Mouse (Mus musculus) Patski (cell line): ENCODE results near the gene Rhebl1. TPM values are rescaled to one million over a fixed set of nuclear protein-coding genes. Genes with fewer than 3 reads are reported as not detected.
"Not testable (repeated sequence)": the region's sequence is repeated elsewhere in the genome, so short reads cannot be mapped to it uniquely, and the experiment has no call there.

ENCODE experiments used
- ATAC-seq: fragments of 100-300 bp; one replicate; pipeline ENCODE4 v1.8.0; 2021
- CTCF ChIA-PET: fragments of 350-600 bp; sonication (Branson Sonifier 250); formaldehyde crosslinking; loops from one replicate; lab custom pipeline; 2022; ENCODE audit warnings: inconsistent platforms; lab: Charles Lee
- POLR2A ChIA-PET: fragments of 350-600 bp; sonication (Branson Sonifier 250); formaldehyde crosslinking; loops from one replicate; lab custom pipeline; 2022; ENCODE audit warnings: antibody characterized with exemption, inconsistent platforms; lab: Charles Lee
- DNase-seq: peaks from one replicate; pipeline ENCODE4 v3.0.0-alpha.2; 2011; ENCODE audit warnings: low read depth, low spot score
- H3K27me3 ChIP-seq: fragments of 371-371 bp; one replicate; pipeline ENCODE4 v1.5.1; 2021
- CTCF ChIP-seq: fragments of 100-300 bp; IDR thresholded peaks from one replicate; pipeline ENCODE4 v1.5.1; 2021
- in situ Hi-C: fragments of 300-500 bp; cut with MboI; formaldehyde crosslinking; loops from 3 replicates; pipeline ENCODE4 v1.11.1; 2018; ENCODE audit warnings: low pct_unique_long_range_greater_than_20kb, mixed read lengths
- polyA plus RNA-seq: library from polyadenylated mRNA; unstranded; gene quantifications from one replicate; pipeline ENCODE4 v1.2.3, GENCODE M21; 2021

The Rhebl1 gene
- polyA plus RNA-seq, result 17.0 TPM

GRCm38 (mm10) chr15:98893940-98894745 lies at the start of gene Rhebl1:
Gene Rhebl1, minus strand, starts transcription at chr15:98894540.
- H3K27me3 ChIP-seq, result no peaks in the 10 kb centered on the region
- ChIA-PET POLR2A (no interaction called here), CTCF (interaction anchor here (0.9 to 1.2 kb wide), 3 partner anchors 14 to 35 kb away, joined by 3 to 4 read pairs (median 3); no protein-coding TSS in a partner anchor)
- no peak for TF ChIP-seq CTCF
- in situ Hi-C loops, result no loop called here
- ATAC-seq (no peak), DNase-seq (no peak)

- ChIA-PET CTCF (interaction anchor here (1.3 to 3.6 kb wide), 2 partner anchors 43 to 50 kb away, joined by 3 to 13 read pairs; no protein-coding TSS in a partner anchor), POLR2A (interaction anchor here (1.7 to 1.9 kb wide), 2 partner anchors 9 kb away, joined by 8 to 9 read pairs; partner anchors contain the start of genes Gm49450 and Tuba1b)
Observed at GRCm38 (mm10) chr15:98943133-98943532, 48.8 kb upstream of the Rhebl1 start.

DNA sequence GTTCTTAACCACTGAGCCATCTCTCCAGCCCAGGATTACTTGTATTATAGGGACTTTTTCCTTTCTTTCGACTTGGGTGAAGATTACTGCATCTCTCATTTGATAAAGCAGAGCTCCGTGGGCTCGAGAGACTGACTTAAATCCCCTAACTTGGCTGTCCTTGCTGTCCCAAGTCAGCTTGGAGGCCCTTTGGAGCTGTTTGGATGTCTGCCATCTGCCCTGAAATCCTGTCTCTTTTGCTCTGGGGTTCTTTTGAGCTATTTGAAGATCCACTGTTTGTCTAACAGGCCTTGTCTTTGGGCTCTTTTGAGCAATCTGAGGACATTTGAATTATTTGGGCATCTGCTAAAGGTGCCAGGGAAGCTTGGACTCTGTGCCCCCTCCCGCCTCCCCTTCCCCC lies 47.7 kb upstream of the Rhebl1 start:
- H3K27me3 ChIP-seq, result no peaks in the 10 kb centered on the region
- DNase-seq (no peak), ATAC-seq (no peak)
- POLR2A ChIA-PET, result interaction anchor here (0.6 to 1.9 kb wide), 4 partner anchors 8 to 67 kb away, joined by 3 to 9 read pairs (median 6); partner anchors contain the start of genes Gm49450 and Tuba1b
- TF ChIP-seq CTCF, result no peak
- CTCF ChIA-PET, result interaction anchor here (1.0 to 3.6 kb wide), 4 partner anchors 13 to 51 kb away, joined by 3 to 13 read pairs (median 4); no protein-coding TSS in a partner anchor
- in situ Hi-C loops, result loop anchor here (5.0 kb wide), 1 partner anchor 50 kb away; no protein-coding TSS in a partner anchor

More at GRCm38 (mm10) chr15:98943133-98943532, 48.8 kb upstream of the Rhebl1 start:
- TF ChIP-seq CTCF, result no peak
- no peak for DNase-seq
- ATAC-seq, result no peak
- in situ Hi-C loops, result loop anchor here (5.0 kb wide), 1 partner anchor 49 kb away; no protein-coding TSS in a partner anchor
- H3K27me3 ChIP-seq, result no peaks in the 10 kb centered on the region

GRCm38 (mm10) chr15:98941539-98941938 lies 47.2 kb upstream of the Rhebl1 start:
- DNase-seq, result peak; percentile 85
- H3K27me3 ChIP-seq, result no peaks in the 10 kb centered on the region
- in situ Hi-C loops, result loop anchor here (5.0 kb wide), 1 partner anchor 51 kb away; no protein-coding TSS in a partner anchor
- ChIA-PET CTCF (interaction anchor here (1.0 to 3.6 kb wide), 4 partner anchors 12 to 52 kb away, joined by 3 to 13 read pairs (median 4); partner anchors contain the start of genes Gm49450 and Tuba1a), POLR2A (interaction anchor here (0.6 to 1.9 kb wide), 4 partner anchors 8 to 53 kb away, joined by 3 to 9 read pairs (median 6); partner anchors contain the start of genes Gm49450 and Tuba1b)
- ATAC-seq, result peak; percentile 84
- TF ChIP-seq CTCF, result no peak

GRCm38 (mm10) chr15:98940816-98941215 lies 46.5 kb upstream of the Rhebl1 start:
- DNase-seq (peak; percentile 68), ATAC-seq (peak; percentile 61)
- ChIA-PET CTCF (interaction anchor here (1.0 to 3.6 kb wide), 3 partner anchors 13 to 52 kb away, joined by 4 to 13 read pairs (median 5); partner anchors contain the start of genes Gm49450 and Tuba1a), POLR2A (interaction anchor here (0.8 kb wide), 1 partner anchor 53 kb away, joined by 3 read pairs; no protein-coding TSS in a partner anchor)
- H3K27me3 ChIP-seq, result no peaks in the 10 kb centered on the region
- in situ Hi-C loops, result loop anchor here (5.0 kb wide), 1 partner anchor 51 kb away; no protein-coding TSS in a partner anchor
- TF ChIP-seq CTCF, result no peak

DNA sequence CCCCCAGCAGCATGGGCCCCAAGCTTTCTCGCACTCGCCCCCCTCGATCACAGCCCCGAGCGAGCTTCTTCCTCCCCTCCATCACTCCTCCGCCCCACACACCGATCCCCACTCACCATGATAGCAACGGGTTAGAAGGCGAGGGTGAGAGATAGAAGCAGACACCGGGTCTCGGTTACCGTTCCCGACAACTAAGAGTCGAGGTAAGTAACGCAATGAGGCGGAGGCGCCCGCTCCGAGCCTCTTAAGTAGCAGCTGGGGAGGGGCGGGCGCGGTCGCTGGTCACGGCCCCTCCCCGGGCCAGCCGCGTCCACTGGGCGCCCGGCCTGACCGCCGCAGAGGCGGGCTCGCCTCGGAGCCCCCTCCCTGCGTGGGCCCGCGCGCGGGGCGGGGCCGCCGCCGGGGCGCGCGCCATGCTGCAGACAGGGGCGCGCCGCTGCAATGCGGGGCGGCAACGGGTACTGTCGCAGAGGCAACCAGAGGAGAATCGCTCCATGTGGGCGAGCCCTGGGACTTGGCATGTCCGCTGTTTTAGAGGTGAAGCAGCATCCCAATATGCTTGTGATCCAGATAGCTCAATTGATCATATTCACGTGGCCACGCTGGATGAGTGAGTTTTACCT lies 40.0 kb upstream of the Rhebl1 start, which contains the start of gene Tuba1b:
TSS of gene Tuba1b (minus strand) at position 349 of the 623 bp plus-strand sequence.
- in situ Hi-C loops, result no loop called here
- ChIA-PET POLR2A (interaction anchor here (0.6 to 3.1 kb wide), 17 partner anchors 8 to 579 kb away, joined by 3 to 26 read pairs (median 5); partner anchors contain the start of genes Gm49450, Lmbr1l and Tuba1a), CTCF (interaction anchor here (0.8 to 2.9 kb wide), 5 partner anchors 18 to 65 kb away, joined by 3 to 23 read pairs (median 9); partner anchors contain the start of genes Gm49450 and Tuba1a)
- H3K27me3 ChIP-seq, result no peaks in the 10 kb centered on the region
- TF ChIP-seq CTCF, result no peak
- no peak for DNase-seq
- ATAC-seq, result peak; percentile 82

- in situ Hi-C loops, result no loop called here
- no peaks in the 10 kb centered on the region for H3K27me3 ChIP-seq
- ATAC-seq (peak; percentile 20), DNase-seq (peak; percentile 69)
- no peak for TF ChIP-seq CTCF
- ChIA-PET POLR2A (interaction anchor here (0.6 to 3.1 kb wide), 14 partner anchors 9 to 580 kb away, joined by 3 to 26 read pairs (median 6); partner anchors contain the start of genes Gm49450, Kcnh3, Lmbr1l and Tuba1a), CTCF (interaction anchor here (0.8 to 2.9 kb wide), 5 partner anchors 18 to 65 kb away, joined by 3 to 23 read pairs (median 9); partner anchors contain the start of genes Gm49450 and Tuba1a)
Observed at GRCm38 (mm10) chr15:98933833-98934216, 39.5 kb upstream of the Rhebl1 start.

DNA sequence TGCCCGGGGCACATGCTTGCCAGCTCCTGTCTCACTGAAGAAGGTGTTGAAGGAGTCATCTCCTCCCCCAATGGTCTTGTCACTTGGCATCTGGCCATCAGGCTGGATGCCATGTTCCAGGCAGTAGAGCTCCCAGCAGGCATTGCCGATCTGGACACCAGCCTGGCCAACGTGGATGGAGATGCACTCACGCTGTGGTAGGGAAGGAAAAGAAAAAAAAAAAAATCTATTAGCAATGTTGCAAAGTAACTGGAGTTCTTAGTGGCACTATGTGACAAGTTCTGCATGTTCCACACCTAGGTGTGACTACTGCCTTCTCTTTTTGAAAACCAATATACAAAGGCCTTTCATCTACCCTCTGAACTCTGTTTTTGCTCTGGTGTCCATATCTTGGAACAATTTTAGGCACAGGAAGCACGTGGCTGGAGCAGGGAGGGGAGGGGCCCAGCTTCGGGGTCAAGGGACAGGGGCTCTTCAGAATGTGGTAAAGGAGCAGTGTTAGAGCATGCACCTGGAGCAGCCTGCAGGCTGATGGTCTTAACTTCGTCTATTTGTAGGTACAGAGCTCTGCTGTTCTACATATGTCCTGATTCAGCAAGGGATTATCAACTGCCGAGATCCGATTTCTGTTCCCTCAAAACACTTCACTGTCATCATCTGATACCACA lies 38.8 kb upstream of the Rhebl1 start:
- ATAC-seq, in situ Hi-C loops, H3K27me3 ChIP-seq, DNase-seq: not testable (repeated sequence)
- ChIA-PET CTCF (interaction anchor here (1.3 to 2.9 kb wide), 3 partner anchors 19 to 61 kb away, joined by 3 to 23 read pairs (median 14); partner anchors contain the start of genes Gm49450 and Tuba1a), POLR2A (interaction anchor here (0.6 to 3.1 kb wide), 10 partner anchors 9 to 291 kb away, joined by 3 to 26 read pairs (median 8); partner anchors contain the start of genes Gm49450, Kcnh3, Lmbr1l and Tuba1a)

- ChIA-PET POLR2A (interaction anchor here (1.4 kb wide), 1 partner anchor 54 kb away, joined by 3 read pairs; no protein-coding TSS in a partner anchor), CTCF (interaction anchor here (4.4 kb wide), 1 partner anchor 63 kb away, joined by 31 read pairs; no protein-coding TSS in a partner anchor)
- DNase-seq (no peak), ATAC-seq (no peak)
- TF ChIP-seq CTCF, result no peak
- H3K27me3 ChIP-seq, result no peaks in the 10 kb centered on the region
- in situ Hi-C loops, result no loop called here
Observed at GRCm38 (mm10) chr15:98930998-98931397, 36.7 kb upstream of the Rhebl1 start.
